Mouse (Mus musculus) layer of hippocampus, postnatal 25 days (tissue): ENCODE results near the gene Klhl30. TPM values are rescaled to one million over a fixed set of nuclear protein-coding genes. Genes with fewer than 3 reads are reported as not detected.

Experiments
- DNase-seq, 2 experiments: peaks; one replicate each; pipeline ENCODE4 v3.0.0; 2022; ENCODE audit warnings: mixed read lengths in 2 of 2, low spot score in 1 of 2; ENCODE audit errors: extremely low spot score in 1 of 2
- total RNA-seq, 2 experiments: library from RNA; stranded (reverse); gene quantifications; 2 replicates each; pipeline ENCODE4 v1.2.3; 2021

Klhl30 gene
- total RNA-seq = not detected

GRCm38 (mm10) chr1:91350841-91351240, at the start of gene Klhl30:
Gene Klhl30 (plus strand): TSS chr1:91351016.
- DNase-seq = no peak

DNA sequence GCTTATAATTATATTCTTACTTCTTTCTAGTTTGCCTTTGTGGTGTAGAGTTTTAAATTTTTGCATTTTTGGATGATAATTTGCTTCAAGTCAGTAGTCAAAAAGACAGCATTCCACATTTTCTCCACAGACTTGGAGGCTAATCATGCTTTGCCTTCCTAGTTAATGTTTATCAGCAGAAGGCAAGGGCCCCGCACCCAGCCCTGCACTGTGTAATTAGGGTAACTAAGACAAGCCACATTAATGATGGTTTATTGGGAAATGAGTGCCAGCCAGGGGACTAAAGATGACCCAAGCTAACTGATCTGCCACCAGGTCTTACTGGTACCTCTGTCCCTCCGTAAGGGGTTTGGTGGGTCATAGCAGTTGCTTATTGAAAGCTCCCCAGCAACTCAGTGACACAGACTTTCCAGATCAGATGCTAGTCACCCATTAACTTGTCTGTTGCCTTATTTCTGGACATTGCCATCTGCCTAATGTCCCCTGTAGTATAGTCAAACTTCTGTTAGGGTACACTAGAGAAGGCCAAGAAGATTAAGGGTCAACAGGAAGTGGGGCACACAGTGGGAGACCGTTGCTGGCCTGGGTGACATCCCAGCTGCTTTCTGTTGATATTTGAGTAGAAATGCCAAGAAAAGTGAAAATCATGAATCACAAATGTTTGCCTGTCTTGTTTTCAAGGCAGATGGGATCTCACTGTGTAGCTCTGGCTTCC, 49.5 kb upstream of the Klhl30 start:
- no peak for DNase-seq

- DNase-seq = no peak
Observed at GRCm38 (mm10) chr1:91302021-91302420, 48.8 kb upstream of the Klhl30 start.

GRCm38 (mm10) chr1:91304621-91305020, 46.2 kb upstream of the Klhl30 start:
- no peak for DNase-seq

- DNase-seq = no peak
Observed at GRCm38 (mm10) chr1:91309366-91310085, 41.3 kb upstream of the Klhl30 start.

DNA sequence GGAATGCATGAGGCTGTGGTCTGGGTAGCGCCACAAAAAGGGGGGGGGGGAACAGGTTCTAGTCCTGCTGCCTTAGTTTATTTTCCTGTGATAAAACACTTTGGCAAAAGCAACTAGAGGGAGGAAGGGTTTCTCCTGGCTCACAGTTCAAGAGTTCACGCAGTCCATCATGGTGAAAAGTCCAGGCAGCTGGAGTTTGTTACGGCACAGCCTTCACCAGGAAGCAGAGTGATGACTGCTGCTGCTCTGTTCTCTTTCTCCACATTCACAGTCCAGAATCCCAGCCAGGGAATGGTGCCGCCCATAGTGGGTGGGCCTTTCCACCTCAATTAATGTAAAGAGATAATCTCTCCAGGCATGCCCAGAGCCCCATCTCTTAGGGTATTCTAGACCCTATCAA, 38.5 kb upstream of the Klhl30 start:
- no peak for DNase-seq

DNA sequence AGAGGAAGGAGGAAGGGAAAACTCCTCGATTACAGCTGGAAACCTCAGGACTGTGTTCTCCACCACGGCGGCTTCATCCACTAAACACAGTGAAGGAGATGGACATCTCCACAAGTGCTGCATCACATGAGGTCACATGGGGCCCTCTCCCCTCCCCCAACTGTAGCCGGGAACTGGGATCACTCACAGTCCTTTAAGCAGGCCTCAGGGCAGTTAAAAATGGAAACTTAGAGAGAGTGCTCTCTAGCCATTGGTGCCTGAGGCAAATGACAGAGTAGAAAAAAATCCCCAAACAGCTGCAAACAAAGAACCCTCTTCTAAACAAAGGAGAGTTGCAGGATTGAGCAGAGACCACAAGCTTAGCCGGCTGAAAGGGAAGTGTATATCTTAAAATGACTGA, 37.6 kb upstream of the Klhl30 start:
- DNase-seq = no peak

GRCm38 (mm10) chr1:91317656-91318055, 33.2 kb upstream of the Klhl30 start:
- no peak for DNase-seq

GRCm38 (mm10) chr1:91321760-91322438, 28.9 kb upstream of the Klhl30 start, which contains the start of gene Espnl:
Gene Espnl (plus strand): TSS chr1:91322075.
- no peak for DNase-seq

- no peak for DNase-seq
Observed at GRCm38 (mm10) chr1:91324646-91325045, 26.2 kb upstream of the Klhl30 start.

DNA sequence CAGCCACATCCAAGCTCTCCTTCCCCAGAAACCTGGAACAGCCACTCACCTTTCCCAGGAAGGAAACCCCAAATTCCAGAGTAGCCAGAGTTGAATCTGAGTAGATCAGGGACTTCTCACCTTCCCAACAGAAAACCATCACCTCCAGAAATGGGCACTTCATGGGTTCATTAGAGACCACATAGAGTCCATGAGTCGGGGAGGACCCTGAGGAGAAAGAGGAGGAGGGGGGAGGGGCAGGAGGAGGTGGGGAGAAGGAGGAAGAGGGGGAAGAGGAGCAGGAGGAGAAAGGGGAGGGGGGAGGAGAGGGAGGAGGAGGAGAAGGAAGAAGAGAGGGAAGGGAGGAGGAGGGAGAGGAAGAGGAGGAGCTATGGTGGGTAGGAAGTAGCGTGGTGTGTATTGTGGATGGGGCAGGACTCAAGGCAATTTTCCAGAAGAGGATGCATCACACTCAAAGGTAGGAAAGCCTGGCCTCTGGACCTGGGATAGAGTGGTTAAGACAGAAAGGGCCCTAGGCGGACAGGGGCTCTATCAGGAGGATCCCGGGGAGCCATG, 25.3 kb upstream of the Klhl30 start:
- no peak for DNase-seq

- DNase-seq = no peak
Observed at GRCm38 (mm10) chr1:91332102-91332501, 18.7 kb upstream of the Klhl30 start.

GRCm38 (mm10) chr1:91333582-91333981, 17.2 kb upstream of the Klhl30 start:
- DNase-seq = no peak

- DNase-seq = no peak
Observed at GRCm38 (mm10) chr1:91337355-91337754, 13.5 kb upstream of the Klhl30 start.

DNA sequence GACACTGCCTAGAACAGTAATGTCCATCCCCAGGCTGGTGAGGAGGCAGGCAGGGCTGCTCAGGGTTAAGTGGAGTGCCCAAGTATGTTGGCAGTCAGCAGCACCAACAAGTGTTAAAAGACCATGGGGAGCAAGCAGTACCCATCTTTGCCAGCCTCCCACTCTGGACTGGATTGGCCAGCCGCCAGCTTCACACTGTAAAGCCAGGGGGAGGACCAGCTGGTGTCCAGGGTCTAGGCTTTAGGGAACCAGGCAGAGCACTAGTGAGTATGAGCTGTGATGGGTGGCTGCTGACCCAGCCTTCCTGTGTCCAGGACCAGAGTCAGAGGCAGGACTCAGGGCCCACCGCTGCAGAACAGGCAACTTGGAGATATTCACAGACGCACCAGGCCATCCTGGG, 6.8 kb upstream of the Klhl30 start:
- peak in 1 of 2 experiments; percentile 19 for DNase-seq

GRCm38 (mm10) chr1:91344921-91345685, 5.7 kb upstream of the Klhl30 start:
- no peak for DNase-seq

GRCm38 (mm10) chr1:91346892-91347291, 3.9 kb upstream of the Klhl30 start:
- DNase-seq = peak; percentile 35 to 51

- no peak for DNase-seq
Observed at GRCm38 (mm10) chr1:91351249-91351648, 433 bp downstream of the Klhl30 start.

GRCm38 (mm10) chr1:91352277-91352676, 1.5 kb downstream of the Klhl30 start:
- DNase-seq = no peak

DNA sequence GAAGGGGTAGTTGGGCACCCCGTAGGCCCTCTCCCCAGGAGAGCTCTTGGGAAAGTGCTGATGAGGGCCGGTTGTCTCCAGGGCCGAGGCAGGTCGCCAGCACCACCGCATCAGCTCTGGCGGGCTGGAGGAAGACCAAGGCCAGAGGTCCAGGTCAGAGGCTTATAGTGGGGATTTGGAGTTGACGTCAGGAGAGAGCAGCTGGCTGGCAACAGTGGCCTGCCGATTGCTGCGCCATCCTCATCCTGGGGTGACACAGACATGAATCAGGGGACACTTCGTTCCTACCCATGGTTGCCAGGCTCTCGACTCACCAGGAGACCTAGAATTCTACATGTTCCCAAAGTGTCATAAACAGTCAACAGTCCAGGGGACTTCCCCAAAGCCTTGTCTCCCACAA, 5.3 kb downstream of the Klhl30 start:
- no peak for DNase-seq
